Mouse (Mus musculus): ENCODE measurements around the gene Il17re. TPM values are rescaled to one million over a fixed set of nuclear protein-coding genes. Genes with fewer than 3 reads are reported as not detected.

Gene Il17re
- 1 to 10 TPM; 1.1 to 1.5 TPM for total RNA-seq (2021)
- long read RNA-seq, experiment 1, partial matches to known transcripts, result 2 of 2 reads
- long read RNA-seq, experiment 1, other reads (novel, unspliced or antisense), result 0 of 2 reads
- long read RNA-seq, experiment 2, partial matches to known transcripts, result 0 of 2 reads
- long read RNA-seq, experiment 2, other reads (novel, unspliced or antisense), result 2 of 2 reads

DNA sequence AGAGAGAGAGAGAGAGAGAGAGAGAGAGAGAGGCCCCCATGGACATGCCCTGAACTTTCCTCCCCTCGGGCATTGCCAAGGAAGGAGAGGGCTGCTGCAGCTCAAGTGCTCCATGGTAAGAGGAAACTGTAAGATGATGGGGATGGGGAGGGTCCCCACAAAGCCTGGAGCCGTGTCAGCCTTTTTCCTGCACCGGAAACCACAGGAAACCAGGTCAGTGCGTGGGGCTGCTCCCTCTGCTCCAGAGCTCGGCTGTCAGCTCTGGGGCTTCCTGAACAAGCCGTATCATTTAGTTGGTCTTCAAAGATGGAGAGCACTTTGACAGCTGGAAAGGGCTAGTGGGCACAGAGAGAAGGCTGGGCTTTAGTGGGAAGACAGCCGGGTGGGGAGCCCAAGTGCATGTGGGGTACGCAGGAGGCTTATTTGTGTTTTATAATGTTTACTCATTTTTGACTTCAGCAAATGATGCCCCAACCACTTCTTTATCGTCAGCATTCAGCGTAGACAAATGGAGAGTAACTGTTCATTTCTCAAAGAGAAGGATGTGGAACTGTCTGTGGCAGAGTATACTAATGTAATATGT lies at the start of gene Il17re:
TSS of gene Il17re (plus strand) at position 533 of the 583 bp plus-strand sequence.
- no peak for DNase-seq

DNA sequence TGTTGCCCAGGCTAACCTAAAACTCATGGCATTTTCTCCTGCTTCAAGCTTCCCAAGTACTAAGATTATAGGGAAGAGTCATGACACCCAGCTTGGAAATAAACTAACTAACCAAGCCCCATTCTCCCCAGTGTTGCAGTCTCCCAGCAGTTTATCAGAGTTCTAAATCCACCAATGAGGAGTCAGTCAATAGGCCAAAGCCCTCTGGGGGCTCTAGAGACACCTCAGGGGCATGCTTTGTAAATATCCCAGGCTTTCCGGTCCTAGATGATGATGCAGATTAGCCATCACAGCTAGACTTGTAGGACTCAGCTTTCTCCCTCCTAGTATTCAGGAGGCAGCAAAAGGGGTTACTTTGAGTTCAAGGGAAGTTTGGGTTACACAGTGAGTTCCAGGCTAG lies 48.3 kb upstream of the Il17re start:
- no peak for DNase-seq

DNA sequence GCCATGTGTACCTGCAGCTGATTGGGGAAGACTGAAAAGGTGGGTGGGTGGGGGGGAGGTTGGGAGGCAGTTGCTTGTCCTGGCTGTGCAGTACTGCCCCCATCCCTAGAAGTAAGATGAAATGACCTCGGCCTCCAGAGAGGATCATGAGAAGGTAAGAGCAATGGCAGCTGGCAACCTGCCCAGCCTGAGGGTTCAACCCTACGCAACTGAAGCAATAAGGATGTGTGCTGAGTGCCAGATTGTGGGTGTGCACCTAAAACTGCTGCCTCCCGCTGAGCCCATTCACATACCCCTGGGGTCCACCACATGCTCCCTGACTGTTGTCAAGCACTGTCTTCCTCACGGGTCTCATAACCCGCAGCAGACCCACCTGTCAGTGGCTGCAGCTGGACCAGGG lies 41.9 kb upstream of the Il17re start:
- DNase-seq, result no peak

DNA sequence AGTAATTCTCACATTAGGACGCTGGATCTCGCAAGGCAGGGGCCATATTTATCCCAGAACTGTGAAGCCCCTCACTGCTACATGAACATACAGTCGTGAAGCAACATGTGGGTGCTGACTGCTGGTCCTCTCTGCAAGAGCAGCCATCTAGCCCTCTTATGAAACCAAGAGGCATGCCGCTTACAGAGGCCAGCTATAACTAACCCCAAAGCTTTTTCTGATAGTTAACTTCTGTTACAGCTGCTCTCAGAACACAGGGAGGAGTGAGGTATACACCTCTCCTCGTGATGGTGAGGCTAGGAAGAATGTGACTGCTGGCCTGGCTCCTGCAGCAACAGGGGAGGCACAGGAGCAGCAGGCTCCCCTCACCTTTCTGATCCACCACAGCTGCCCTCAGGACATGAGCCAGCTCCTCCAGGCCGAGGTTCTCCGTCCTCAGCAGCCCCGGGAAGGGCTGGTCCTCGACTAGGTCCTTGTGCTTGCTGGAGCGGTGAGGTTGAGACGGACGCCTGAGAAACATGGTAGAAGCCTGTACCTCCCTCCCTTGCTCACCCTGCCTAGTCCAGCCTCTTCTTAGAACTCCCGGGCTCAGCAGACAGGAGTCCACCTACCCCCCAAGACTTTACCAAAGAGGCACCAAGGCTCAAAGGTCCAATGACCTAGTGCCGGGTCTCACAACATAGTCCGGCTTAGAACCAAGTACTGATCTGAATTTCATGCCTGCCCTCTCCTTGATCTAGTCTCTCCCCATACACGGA lies 39.7 kb upstream of the Il17re start:
- DNase-seq, result no peak

DNA sequence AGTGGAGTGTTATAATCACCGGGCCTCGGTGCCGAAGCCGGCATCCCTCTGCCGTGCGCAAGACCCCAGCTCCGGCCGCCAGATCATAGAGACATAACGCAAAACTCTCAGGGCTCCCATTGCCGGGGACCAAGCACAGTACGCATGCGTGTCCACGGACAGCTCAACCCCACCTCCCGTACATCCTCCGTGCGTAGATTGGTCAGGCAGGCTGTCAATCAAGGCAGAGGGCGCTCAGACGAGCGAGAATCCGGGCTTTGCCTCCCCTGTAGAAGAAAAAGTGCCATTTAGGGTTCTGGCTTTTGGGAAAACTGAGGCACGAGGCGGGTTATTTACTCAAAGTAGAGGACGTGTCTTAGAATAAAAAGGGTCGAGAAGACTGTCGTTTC lies 39.1 kb upstream of the Il17re start, which contains the start of gene Rpusd3:
TSS of gene Rpusd3 (minus strand) at position 142 of the 389 bp plus-strand sequence.
- peak; percentile 100 for DNase-seq

DNA sequence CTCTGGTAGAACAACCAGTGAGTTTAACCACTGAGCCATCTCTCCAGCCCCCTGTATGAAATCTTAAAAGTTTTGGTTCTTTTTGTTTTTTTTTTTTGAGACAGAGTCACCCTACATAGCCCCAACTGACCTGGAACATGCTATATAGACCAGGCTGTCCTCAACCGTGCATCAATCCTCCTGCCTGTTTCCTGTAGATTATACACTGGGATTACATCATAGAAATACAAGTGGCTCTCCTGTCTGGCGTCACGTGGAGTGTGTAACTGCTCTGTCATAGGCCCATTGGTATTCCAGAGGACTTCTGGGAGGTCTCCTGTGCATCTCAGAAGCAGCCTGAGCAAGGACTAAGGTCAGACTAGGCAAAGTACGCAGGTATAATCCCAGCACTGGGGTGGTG lies 35.3 kb upstream of the Il17re start:
- no peak for DNase-seq

DNA sequence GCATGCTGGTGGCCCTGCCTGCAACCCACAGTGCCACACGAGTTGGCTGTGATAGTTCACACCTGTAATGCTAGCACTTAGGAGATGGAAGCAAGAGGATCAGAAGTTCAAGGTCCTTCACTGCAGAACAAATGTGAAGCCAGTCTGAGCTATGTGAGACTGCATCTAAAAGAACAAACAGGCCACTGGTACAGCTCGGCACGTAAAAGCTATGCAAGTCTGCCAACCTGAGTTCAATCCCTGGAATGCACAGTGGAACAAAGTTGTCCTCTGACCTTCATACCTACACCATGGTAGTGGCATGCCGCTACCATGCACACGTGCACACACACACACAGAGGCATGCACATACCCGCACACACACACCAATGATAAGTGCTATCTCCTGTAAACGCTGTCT lies 34.1 kb upstream of the Il17re start:
- DNase-seq, result no peak

DNA sequence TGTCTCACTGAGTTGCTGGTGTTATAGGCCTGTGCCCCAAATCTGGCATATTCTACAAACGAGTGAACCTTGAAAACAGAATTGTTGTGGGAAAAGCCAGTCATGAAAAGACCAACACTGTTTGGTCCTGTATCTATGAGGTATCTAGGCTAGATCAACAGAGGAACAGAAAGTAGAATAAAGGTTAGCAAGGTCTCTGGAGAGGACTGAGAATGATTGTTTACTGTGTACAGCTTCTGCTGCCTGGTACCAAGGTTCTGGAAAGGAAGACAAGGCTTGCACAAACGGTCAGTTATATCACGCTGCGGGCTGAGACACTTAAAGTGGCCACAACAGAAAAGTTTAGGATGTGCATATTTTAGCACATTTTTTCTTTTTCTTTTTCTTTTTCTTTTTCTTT lies 31.6 kb upstream of the Il17re start:
- no peak for DNase-seq

DNA sequence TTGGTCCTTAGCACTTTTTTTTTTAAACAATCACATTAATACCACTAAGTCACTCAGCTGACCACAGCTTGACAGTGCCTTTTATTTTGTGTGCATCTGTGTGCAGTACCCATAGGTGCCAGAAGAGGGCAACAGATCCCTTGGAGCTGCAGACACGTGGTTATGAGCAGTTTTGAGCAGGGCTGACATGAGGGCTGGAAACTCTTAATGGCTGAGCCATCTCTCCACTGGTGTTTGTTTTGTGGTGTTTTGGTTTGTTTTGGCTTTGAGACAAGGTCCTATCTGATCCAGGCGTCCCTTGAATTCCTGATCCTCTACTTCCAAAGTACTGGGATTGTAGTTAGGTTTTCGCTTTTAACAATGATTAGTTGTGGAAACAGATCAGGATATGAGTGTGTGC lies 30.9 kb upstream of the Il17re start:
- DNase-seq, result peak; percentile 65

DNA sequence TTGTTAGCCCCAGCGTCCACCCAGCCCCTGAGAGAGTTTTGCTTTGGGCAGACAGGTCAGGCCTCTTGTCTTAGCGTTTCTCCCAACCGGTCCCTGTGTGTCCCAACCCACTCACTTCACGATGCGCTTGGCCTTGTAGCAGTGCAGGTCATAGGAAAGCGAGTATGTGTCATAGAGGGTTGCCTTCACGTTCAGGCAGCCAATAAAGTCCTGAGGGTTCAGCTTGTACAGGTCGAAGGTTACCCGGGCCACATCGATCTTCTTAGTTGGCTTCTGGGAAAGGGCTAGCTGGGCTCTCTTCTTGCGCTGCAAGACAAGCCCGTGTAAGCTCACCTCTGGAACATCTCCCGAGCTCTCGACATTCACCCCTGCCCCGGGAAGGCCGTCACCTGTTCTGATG lies 30.3 kb upstream of the Il17re start:
- no peak for DNase-seq

DNA sequence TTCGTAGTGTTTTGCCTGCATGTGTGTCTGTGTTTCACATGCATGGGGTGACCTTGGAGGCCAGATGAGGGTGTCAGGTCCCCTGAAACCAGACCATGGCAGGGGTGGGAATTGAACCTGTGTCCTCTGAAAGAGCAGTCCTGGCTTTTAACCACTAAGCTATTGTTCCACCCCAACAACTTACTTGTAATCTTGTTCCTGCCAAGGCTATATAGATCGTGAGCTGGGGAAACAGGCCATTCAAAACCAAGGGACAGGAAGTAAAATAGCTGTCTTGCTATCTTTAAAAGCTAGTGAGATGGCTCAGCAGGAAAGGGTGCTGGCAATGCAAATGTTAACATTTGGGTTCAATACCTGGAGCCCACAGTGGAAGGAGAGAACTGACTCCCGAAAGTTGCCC lies 28.3 kb upstream of the Il17re start:
- DNase-seq, result no peak

DNA sequence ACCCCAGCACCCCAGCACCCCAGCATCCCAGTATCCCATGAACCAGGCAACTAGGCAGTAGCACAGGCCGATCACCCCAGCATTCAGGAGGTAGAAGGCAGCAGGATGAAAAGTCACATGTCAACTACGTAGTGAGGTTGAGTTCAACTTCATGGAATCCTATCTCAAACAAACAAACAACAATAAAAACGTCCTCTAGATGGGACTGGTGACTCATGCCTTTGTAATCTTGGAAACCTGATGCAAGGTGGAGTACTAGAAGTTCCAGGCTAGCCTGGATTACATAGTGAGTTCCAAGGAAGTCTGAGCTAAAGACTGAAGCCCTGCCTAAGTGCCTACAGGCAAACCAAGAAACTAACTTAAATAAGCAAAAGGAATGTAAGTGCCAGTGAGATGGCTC lies 27.4 kb upstream of the Il17re start:
- no peak for DNase-seq

DNA sequence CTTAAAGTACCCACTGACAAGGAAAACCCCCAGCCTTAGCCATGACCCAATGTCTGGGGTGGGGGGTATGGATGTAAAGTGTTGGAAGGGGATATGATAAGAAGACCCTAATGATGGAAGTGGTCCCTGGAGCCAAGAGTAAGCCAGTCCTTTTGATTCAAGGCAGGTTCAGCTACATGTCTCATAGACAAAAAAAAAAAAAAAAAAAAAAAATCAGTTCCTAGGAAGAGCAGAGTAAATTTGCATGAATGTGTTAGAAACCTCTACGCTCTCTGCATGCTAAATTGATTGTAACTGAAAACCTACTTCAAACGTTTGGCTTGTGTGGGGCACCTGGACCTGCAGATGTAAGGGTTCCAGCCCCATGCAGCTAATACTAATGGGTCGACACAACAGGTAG lies 26.5 kb upstream of the Il17re start:
- DNase-seq, result no peak

DNA sequence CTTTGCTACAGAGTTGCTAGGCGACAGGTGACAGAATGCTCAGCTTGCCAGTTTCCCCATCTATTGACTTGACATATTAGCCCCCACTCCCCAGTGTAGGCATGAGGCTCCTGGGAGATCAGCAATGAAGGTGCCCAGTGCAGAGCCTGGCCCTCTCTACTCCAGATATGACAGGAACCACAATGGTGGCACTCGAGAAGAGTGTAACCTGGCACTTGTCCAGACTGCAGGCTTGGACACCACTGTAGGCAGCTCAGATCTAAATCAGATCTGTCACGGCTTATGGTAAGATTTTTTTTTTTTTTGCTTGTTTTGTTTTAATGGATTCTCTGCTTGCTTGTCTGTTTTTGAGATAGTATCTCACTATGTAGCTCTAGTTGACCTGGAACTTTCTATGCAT lies 24.6 kb upstream of the Il17re start:
- DNase-seq, result peak; percentile 43

DNA sequence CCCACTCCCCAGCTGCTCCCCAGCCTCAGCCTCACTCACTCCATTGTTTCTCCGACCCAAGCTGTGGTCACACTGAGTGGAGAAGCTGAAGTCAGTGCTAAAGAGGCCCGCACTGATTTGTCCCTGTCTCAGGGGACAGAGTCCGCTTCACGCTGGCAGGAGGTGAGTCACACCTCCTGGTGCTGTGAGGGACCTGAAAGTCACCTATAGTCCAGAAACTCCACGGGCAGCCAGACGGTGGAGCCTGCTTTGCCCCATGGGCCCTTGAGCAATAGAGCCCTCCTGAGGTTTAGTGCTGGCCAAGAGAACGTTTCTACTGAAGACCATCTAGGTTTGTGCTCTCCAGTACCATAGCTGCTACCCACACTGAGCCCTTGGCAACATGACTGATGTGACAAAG lies 23.6 kb upstream of the Il17re start:
- peak; percentile 70 for DNase-seq

DNA sequence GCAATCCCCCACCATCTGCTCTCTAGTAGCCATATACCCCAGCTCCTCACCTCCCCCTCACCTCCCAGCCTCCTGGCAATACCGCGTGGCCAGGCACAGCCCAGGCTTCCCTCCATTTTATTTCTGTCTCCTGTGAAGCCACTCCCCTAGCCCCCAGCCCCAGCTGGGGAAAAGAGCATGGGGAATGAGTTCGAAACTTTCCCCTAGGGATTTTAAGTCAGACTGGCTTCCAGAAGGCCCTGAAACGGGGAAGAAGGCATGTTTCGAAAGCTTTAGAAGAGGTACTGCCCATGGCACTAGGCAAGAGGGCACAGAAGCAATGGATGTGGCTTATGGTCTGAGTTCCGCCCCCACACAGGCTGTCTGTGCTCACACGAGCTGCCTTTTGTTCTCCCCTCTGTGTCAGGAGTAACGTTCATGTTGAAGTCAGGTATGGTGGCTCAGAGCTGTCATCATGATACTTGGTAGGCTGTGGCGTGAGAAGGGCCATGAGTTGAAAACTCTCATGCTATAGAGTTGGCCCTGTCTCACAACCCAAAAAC lies 22.5 kb upstream of the Il17re start, which contains the start of gene Cidec:
TSS of gene Cidec (minus strand) at position 97 of the 542 bp plus-strand sequence.
- DNase-seq, result peak; percentile 45

DNA sequence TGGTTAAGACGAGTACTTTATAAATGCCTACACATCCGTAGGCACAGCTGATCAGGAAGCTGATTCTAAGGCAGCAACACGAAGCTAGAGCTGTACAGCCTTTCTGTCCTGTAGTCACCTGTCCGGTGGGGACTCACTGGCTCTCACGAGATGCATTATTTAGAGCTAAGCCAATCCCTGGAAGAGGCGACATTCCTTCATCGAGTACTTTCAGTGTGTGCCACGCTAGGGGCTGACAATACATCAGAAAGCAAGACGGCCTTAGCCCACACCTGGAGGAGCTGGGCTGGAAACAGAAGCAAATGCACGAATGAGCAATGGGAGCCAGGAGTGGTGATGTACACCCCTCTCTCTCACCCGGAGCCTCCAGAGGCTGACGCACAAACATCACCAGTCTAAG lies 21.1 kb upstream of the Il17re start:
- no peak for DNase-seq

DNA sequence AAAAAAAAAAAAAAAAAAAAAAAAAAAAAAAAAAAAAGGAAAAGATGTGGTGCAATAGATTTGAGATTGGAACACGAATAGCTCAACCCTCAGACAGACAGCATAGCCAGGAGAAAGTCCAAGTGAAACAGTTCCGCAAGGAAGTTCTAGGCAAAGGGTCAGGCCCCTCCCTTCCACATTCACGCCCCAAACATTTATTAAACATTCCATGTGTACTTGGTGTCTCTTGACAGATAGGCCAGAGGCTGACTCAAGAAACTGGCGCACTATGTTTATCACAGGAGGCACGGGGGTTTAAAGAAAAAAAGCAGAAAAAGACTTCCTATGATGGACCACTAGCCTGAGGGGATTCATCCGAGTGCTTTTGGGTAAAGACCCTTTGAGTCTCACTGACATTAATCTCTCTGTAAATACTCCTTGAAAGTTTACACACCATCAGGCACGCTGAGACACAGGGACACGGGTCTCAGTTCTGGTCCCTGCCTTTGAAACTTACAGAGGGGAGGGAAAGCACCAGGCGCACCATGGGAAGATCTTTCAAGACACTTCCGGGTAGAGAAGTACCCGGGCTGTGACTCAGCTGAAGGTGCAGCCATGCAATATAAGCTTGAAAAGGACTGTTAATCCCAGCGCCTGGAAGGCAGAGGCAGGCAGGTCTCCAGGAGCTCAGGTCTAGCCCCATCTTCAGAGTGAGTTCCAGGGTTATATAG lies 19.4 kb upstream of the Il17re start:
- peak; percentile 51 for DNase-seq

DNA sequence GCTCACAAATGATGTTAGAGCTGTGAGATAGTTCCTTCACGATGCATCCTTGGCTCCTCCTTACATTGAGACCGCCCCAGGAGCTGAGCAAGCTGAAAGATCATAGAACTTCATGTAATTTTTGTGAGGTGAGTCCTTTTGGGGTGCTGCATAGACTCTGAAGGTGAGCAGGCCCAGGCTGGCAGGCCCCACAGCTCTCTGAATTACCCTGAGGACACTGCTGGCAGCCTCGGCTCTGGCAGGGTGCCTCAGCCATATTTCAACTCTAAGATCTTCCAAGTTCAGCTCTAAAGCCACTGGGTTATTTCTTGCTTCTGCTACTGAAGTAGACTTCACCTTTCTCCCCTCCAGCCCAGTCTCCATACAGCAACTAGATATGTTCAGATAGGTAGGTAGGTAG lies 17.6 kb upstream of the Il17re start:
- DNase-seq, result peak; percentile 72

DNA sequence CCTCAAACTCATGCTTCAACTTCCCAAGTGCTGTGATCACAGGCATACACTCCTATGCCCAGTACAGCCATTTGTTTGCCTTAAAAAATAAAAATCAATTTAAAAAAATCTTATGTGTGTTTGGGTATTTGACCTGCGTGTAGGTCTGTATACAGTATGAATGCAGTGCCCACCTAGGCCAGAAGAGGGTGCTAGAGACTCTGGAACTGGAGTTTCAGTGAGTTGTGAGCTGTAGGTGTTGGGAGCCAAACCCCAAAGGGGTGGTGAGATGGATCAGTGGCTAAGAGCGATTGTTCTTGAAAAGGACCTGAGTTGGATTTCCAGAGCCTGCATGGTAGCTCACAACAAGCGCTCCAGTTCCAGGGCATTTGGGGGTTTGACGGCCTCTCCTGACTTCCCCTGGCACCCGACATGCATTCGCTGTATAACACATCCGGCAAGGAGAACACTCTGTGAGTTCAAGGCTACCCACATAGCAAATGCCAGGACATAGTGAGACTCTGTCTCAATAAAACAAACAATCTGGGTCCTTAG lies 17.1 kb upstream of the Il17re start:
- peak; percentile 85 for DNase-seq

DNA sequence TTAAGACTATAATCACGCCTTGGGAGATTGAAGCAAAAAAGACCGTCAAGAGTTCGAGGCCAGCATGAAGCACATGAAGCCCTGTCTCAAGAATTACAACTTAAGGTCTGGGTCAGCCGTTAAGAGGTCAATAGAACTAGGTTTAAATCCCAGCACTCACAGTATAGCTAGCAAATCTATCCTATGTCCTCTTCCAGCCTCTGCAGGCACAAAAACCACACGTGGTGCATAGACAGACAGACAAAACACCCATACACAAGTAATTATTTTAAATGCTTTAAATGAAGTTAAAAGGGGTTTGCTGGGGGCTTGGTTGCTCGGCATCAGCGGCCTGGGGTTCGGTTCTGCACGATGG lies 16.2 kb upstream of the Il17re start:
- DNase-seq, result no peak

DNA sequence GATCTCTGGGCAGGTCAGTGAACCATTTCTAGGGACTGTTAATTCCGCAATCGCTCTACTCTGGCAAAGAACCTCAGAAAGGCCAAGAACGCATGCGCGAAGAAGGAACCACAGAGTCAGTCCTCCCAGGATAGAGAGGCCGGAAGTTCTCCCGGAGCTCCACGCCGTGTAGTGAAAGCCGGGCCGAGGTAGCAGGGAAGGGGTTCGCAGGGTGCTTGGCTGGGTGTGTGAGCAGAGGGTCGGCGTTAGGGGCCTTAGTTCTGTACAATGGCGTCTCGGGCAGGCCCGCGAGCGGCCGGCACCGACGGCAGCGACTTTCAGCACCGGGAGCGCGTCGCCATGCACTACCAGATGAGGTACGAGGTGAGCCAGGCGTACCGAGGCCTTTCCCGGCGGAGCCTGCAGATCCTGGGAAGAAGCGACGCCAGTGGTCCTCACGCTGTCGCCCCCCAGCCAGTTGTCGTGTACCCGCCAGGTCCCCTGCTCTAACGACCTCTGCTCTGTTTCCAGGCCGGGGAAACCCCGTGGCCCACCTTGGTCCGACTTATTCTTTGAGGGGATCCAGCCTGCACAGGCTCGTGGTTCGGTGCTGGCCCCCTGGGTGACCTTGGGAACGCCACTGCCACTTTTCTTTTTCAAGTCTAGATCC lies 15.7 kb upstream of the Il17re start, which contains the start of gene Jagn1:
TSS of gene Jagn1 (plus strand) at position 128 of the 649 bp plus-strand sequence.
- peak; percentile 96 for DNase-seq

Data from adrenal gland, postnatal 10 days (tissue).